Mouse (Mus musculus): ENCODE results near the gene Pi4ka. TPM values are rescaled to one million over a fixed set of nuclear protein-coding genes. Genes with fewer than 3 reads are reported as not detected.
"Not testable (repeated sequence)": the region's sequence is repeated elsewhere in the genome, so short reads cannot be mapped to it uniquely, and the experiment has no call there.

Pi4ka gene
- polyA plus RNA-seq, 1 experiment from 2014 or later = 23.1 TPM

- peak overlapping the region; percentile 95 for H3K4me2 ChIP-seq (ENCODE audit: low read depth, low read length)
- peak overlapping the region; percentile 84 for H3K9ac ChIP-seq (ENCODE audit: low read depth, low read length)
- H3K4me1 ChIP-seq (ENCODE audit: control insufficient read depth, insufficient read depth, low read length) = peaks cover 32% of the 10 kb centered on the region
- H3K27me3 ChIP-seq (replicated peaks; ENCODE audit: control insufficient read depth, insufficient read depth, low read length) = no peaks in the 10 kb centered on the region
- peak; percentile 29 for ATAC-seq
- under 1% methylated on average over 50 of the region's 62 CpGs for WGBS
- H3K4me3 ChIP-seq (ENCODE audit: low read length) = peak overlapping the region; percentile 79
- H3K9me3 ChIP-seq (ENCODE audit: control insufficient read depth, low read length) = 0 out of 2 replicates have a peak, but pooled peaks cover 9% of the 10 kb centered on the region
- no peaks in the 10 kb centered on the region for H3K36me3 ChIP-seq (ENCODE audit: control insufficient read depth, insufficient read depth, low read length)
- H3K27ac ChIP-seq (ENCODE audit: low read length) = peak overlapping the region; percentile 86
These were observed 172.2 kb downstream of the Pi4ka start for GRCm38 (mm10) chr16:17233702-17234498.

- peak within 1 kb of the TSS; percentile 86 for H3K27ac ChIP-seq (ENCODE audit: low read length)
- H3K4me1 ChIP-seq (ENCODE audit: control insufficient read depth, insufficient read depth, low read length) = peaks cover 29% of the 10 kb centered on the region
- 0 out of 2 replicates have a peak, but pooled peaks cover 9% of the 10 kb centered on the region for H3K9me3 ChIP-seq (ENCODE audit: control insufficient read depth, low read length)
- peak; percentile 97 for ATAC-seq
- no peaks in the 10 kb centered on the region for H3K36me3 ChIP-seq (ENCODE audit: control insufficient read depth, insufficient read depth, low read length)
- H3K4me2 ChIP-seq (ENCODE audit: low read depth, low read length) = peak within 1 kb of the TSS; percentile 95
- H3K4me3 ChIP-seq (ENCODE audit: low read length) = peak within 1 kb of the TSS; percentile 79
- peak within 1 kb of the TSS; percentile 84 for H3K9ac ChIP-seq (ENCODE audit: low read depth, low read length)
- WGBS = 3% methylated on average over 58 of the region's 59 CpGs
- no peaks in the 10 kb centered on the region for H3K27me3 ChIP-seq (replicated peaks; ENCODE audit: control insufficient read depth, insufficient read depth, low read length)
These were observed 173.1 kb downstream of the Pi4ka start, which contains the start of gene Hic2 for GRCm38 (mm10) chr16:17232794-17233701. Gene Hic2, plus strand, starts transcription at chr16:17233572.

- H3K36me3 ChIP-seq (ENCODE audit: control insufficient read depth, insufficient read depth, low read length); H3K27me3 ChIP-seq (replicated peaks; ENCODE audit: control insufficient read depth, insufficient read depth, low read length); H3K4me3 ChIP-seq (ENCODE audit: low read length); H3K27ac ChIP-seq (ENCODE audit: low read length); H3K4me2 ChIP-seq (ENCODE audit: low read depth, low read length); H3K9me3 ChIP-seq (ENCODE audit: control insufficient read depth, low read length); ATAC-seq; H3K9ac ChIP-seq (ENCODE audit: low read depth, low read length): not testable (repeated sequence)
- H3K4me1 ChIP-seq (ENCODE audit: control insufficient read depth, insufficient read depth, low read length) = peaks cover 17% of the 10 kb centered on the region
- 90% methylated on average over 2 of the region's 2 CpGs for WGBS
These were observed 174.6 kb downstream of the Pi4ka start for GRCm38 (mm10) chr16:17231523-17231922.

Other genes starting within 250 kb of the Pi4ka start
- gene Ube2l3, start 203.7 kb downstream of the Pi4ka start, polyA plus RNA-seq (2015; fragmentation: Nextera tagmentation; extraction: Ambion mirVana) = 358 and 374 TPM in 2 replicates
- 0.48 and 0.49 TPM in 2 replicates for gene Rimbp3, start 197.7 kb downstream of the Pi4ka start, polyA plus RNA-seq (2015; fragmentation: Nextera tagmentation; extraction: Ambion mirVana)
- gene Hic2, start 172.7 kb downstream of the Pi4ka start, polyA plus RNA-seq (2015; fragmentation: Nextera tagmentation; extraction: Ambion mirVana) = 5.3 and 5.5 TPM in 2 replicates
- gene Tmem191c, start 130.2 kb downstream of the Pi4ka start, polyA plus RNA-seq (2015; fragmentation: Nextera tagmentation; extraction: Ambion mirVana) = 14.5 and 15.2 TPM in 2 replicates
- gene Serpind1, start 74.9 kb downstream of the Pi4ka start, polyA plus RNA-seq (2015; fragmentation: Nextera tagmentation; extraction: Ambion mirVana) = 2.0 and 4.8 TPM in 2 replicates
- 15.2 and 15.9 TPM in 2 replicates for gene Snap29, start 328 bp downstream of the Pi4ka start, polyA plus RNA-seq (2015; fragmentation: Nextera tagmentation; extraction: Ambion mirVana)
- gene Crkl, start 45.7 kb upstream of the Pi4ka start, polyA plus RNA-seq (2015; fragmentation: Nextera tagmentation; extraction: Ambion mirVana) = 42.7 and 42.9 TPM in 2 replicates
- gene Aifm3, start 83.3 kb upstream of the Pi4ka start, polyA plus RNA-seq (2015; fragmentation: Nextera tagmentation; extraction: Ambion mirVana) = 8.9 and 9.7 TPM in 2 replicates
- gene Lztr1, start 102.4 kb upstream of the Pi4ka start, polyA plus RNA-seq (2015; fragmentation: Nextera tagmentation; extraction: Ambion mirVana) = 96.8 and 128 TPM in 2 replicates
- gene Thap7, start 124.8 kb upstream of the Pi4ka start, polyA plus RNA-seq (2015; fragmentation: Nextera tagmentation; extraction: Ambion mirVana) = 59.3 and 61.4 TPM in 2 replicates
- 0.17 and 0.31 TPM in 2 replicates for gene Lrrc74b, start 154.9 kb upstream of the Pi4ka start, polyA plus RNA-seq (2015; fragmentation: Nextera tagmentation; extraction: Ambion mirVana)
- gene P2rx6, start 155.6 kb upstream of the Pi4ka start, polyA plus RNA-seq (2015; fragmentation: Nextera tagmentation; extraction: Ambion mirVana) = 0.48 and 1.1 TPM in 2 replicates
- gene Slc7a4, start 176.9 kb upstream of the Pi4ka start, polyA plus RNA-seq (2015; fragmentation: Nextera tagmentation; extraction: Ambion mirVana) = 36.2 and 38.1 TPM in 2 replicates
- 24.5 and 24.9 TPM in 2 replicates for gene Smpd4, start 213.0 kb upstream of the Pi4ka start, polyA plus RNA-seq (2015; fragmentation: Nextera tagmentation; extraction: Ambion mirVana)
- gene Ccdc74a, start 240.2 kb upstream of the Pi4ka start, polyA plus RNA-seq (2015; fragmentation: Nextera tagmentation; extraction: Ambion mirVana) = 5.0 and 5.3 TPM in 2 replicates